Mouse (Mus musculus) MEL-GATA-1-ER (cell line): ENCODE measurements around the gene Gna12.
A peak's percentile ranks its signal among the peaks of the same experiment; 100 is the strongest.

Experiments
- DNase-seq: peaks from one replicate; pipeline ENCODE4 v3.0.0-alpha.2; 2012; ENCODE audit warnings: low read depth; ENCODE audit errors: extremely low read depth

The Gna12 gene

GRCm38 (mm10) chr5:140827896-140828295 is 2.3 kb downstream of the Gna12 start:
- no peak for DNase-seq

GRCm38 (mm10) chr5:140827413-140827812 is 2.8 kb downstream of the Gna12 start:
- no peak for DNase-seq

DNA sequence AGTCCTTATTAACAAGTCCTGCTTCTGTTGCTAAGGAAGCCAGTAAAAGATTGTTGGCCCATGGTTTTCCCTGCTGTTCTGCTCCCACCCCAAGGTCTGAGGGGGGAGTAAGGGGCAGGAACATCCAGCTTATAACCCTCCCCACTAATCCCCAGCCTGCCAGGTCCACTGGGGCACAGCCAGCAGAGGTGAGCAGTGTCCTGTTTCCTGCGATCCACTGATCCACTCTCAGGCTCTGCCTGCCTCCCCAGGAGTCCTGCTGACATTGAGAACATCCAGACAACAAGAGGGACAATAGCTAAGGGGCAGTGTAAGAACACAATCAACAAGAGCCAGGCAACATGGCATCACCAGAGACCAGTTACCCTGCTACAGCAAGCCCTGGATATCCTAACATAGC is 3.4 kb downstream of the Gna12 start:
- DNase-seq = no peak

GRCm38 (mm10) chr5:140826118-140826517 is 4.1 kb downstream of the Gna12 start:
- DNase-seq = no peak

DNA sequence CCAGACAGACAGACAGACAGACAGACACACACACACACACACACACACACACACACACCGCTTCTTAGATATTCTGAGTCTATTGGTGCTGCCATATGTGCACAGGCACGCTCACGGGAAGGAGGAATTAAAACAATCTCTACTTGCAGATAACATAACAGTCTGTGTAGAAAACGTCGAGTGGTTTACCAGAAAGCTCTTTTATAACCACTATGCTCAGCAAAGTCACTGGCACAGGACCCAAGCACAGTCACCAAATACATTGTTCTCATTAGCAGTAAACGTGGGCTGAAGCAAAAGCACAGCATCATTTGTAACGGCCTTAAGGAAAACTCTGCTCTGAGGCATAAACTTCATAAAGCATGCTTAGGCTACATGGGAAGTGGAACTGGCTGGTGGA is 6.1 kb downstream of the Gna12 start:
- DNase-seq = no peak

GRCm38 (mm10) chr5:140823386-140823785 is 6.8 kb downstream of the Gna12 start:
- no peak for DNase-seq

DNA sequence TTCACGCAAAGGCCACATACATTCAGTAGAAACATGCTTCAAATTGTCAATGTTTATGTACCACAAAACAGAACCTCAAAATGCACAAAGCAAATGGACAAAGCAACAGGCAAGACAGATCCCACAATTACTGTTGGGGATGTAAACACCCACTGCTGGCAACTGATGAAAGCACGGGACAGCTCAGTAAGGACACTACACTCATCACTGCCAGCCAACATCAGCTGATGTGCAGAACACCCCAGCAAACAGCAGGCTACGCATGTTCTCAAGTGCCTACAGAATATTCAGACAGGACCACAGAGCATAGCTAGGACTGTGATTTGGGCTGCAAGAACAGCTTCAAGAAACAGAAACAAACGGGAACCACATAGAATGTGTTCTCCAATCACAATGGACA is 8.3 kb downstream of the Gna12 start:
- no peak for DNase-seq

- DNase-seq = no peak
Measured at GRCm38 (mm10) chr5:140820539-140820938, 9.7 kb downstream of the Gna12 start.

- DNase-seq = no peak
Measured at GRCm38 (mm10) chr5:140819594-140819993, 10.6 kb downstream of the Gna12 start.

GRCm38 (mm10) chr5:140818482-140819076 is 11.7 kb downstream of the Gna12 start:
- no peak for DNase-seq

GRCm38 (mm10) chr5:140816950-140817568 is 13.2 kb downstream of the Gna12 start:
- DNase-seq = no peak

DNA sequence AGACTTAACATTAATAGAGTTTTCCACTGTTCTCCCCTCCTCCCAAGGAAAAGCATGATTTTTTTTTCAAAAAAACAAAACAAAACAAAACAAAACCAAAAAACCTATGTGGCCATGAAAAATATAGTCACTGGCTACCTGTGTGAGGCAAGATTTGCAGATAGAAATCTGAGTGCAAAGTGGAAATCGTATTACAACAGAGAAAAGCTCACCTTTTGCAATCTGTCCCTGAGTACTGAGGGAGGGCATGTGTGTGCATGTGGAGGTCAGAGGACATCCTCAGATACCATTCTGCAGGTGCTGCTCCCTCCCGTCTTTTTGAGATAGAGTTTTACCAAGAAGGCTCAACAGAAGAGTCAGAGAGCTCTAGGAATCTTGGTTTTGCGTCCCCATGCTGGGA is 14.2 kb downstream of the Gna12 start:
- DNase-seq = no peak

GRCm38 (mm10) chr5:140815059-140815728 is 15.0 kb downstream of the Gna12 start:
- DNase-seq = peak; percentile 35

DNA sequence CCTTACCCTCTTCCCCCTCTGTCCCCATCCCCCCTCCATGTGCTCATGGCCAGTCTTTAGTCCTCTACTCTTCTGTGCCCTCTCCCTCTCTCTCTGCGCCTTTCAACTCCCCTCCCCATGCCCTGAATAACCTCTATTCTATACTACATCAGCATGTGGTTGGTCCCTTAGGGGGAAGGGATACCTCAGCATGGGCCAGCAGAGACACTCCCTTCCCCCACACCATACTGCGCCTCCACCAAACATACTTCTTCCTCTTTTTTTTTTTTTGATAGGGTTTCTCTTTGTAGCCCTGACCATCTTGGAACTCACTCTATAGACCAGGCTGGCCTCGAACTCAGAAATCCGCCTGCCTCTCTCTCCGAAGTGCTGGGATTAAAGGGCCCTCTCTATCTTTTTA is 15.8 kb downstream of the Gna12 start:
- DNase-seq = peak; percentile 60

- no peak for DNase-seq
Measured at GRCm38 (mm10) chr5:140812699-140813098, 17.5 kb downstream of the Gna12 start.

- DNase-seq = no peak
Measured at GRCm38 (mm10) chr5:140812063-140812462, 18.2 kb downstream of the Gna12 start.

GRCm38 (mm10) chr5:140811390-140811789 is 18.8 kb downstream of the Gna12 start:
- DNase-seq = no peak

DNA sequence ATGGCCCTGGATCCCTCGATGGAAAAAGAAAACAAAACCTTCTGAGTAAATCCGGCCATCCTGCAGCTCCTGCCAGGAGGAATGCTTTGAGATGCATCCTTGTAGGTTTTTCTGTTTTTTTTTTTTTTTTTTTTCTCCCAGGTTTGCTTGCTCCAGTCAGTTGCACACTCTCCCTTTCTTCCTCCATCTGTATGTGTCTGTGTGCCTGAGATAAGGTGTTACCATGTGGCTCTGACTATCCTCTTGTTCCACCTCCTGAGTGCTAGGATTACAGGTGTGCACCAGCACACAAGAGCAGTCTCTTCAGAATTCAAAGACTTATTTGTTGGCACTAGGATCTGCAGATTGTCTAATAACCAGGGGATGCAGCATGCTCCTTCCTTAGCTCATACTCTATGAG is 23.3 kb downstream of the Gna12 start:
- no peak for DNase-seq

GRCm38 (mm10) chr5:140806252-140806651 is 24.0 kb downstream of the Gna12 start:
- DNase-seq = no peak

DNA sequence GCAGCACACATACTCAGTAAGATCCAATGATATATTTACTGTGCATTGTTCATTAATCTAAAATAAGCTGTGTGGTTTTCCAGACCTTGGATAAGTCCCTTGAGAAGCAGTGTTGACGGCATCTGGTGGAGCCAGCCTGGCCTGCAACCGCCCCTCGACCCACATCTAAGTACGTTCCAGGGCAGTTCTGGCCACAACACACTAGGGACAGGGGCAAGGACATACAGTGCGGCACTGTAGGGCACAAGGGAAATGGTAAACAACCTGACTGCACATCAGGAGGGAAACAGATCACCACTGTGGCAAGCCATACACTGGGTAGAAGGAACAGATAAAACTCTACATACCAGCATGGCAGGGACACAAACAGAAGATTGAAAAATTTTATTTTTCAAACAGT is 28.4 kb downstream of the Gna12 start:
- DNase-seq = no peak

GRCm38 (mm10) chr5:140800288-140800923 is 29.8 kb downstream of the Gna12 start:
- no peak for DNase-seq

- DNase-seq = no peak
Measured at GRCm38 (mm10) chr5:140799190-140799589, 31.0 kb downstream of the Gna12 start.
